Comparison of ENCODE assay signal across 27 mouse cellular contexts in genomic region chr16:8848309-8849068, GRCm38 (mm10). TPM values are rescaled to one million over a fixed set of nuclear protein-coding genes. Genes with fewer than 3 reads are reported as not detected.
A peak's percentile ranks its signal among the peaks of the same experiment; 100 is the strongest.
DNase-seq lines count a peak whose midpoint lies in the region; ATAC-seq and TF ChIP-seq lines count a peak whose summit lies in the region.
"Had no signal": no experiment of that assay in that cellular context is flagged by ENCODE, and none has a peak within 500 bp of the region (broad histone marks: within the 10 kb centered on the region; RNA-seq: fewer than 3 reads in every experiment).

No protein-coding gene starts in this region.

- no peak for TF ChIP-seq EP300 in liver, postnatal 0 days (IDR thresholded peaks at IDR 0.05; ENCODE audit: low read depth)

- no peak for ATAC-seq in liver, embryonic 13.5 days (ENCODE audit: low read depth)
- peak; percentile 55 for ATAC-seq in CD4-positive, CD25-positive, alpha-beta regulatory T cell, adult 4 months
- ATAC-seq in liver, postnatal 0 days: peak; percentile 77
- ATAC-seq in megakaryocyte-erythroid progenitor cell, adult 5-6 weeks (replicated peaks; ENCODE audit: low FRiP score, low TSS enrichment, poor library complexity, severe bottlenecking): no peak
- ATAC-seq: forebrain, embryonic 13.5 days; hindbrain, embryonic 16.5 days; intestine, embryonic 16.5 days; midbrain, embryonic 16.5 days had no signal

- WGBS in liver, embryonic 13.5 days (ENCODE audit: insufficient replicate concordance): 79% methylated on average over 4 of the region's 4 CpGs
- 70% methylated on average over 4 of the region's 4 CpGs for WGBS in liver, postnatal 0 days (ENCODE audit: insufficient replicate concordance)

- no peaks in the 10 kb centered on the region for H3K9me3 ChIP-seq in liver, embryonic 13.5 days (replicated peaks)
- no peaks in the 10 kb centered on the region for H3K9me3 ChIP-seq in liver, postnatal 0 days (ENCODE audit: low read length)
- H3K9me3 ChIP-seq: forebrain, embryonic 13.5 days; G1E; kidney, embryonic 15.5 days; limb, embryonic 13.5 days; neural tube, embryonic 12.5 days had no signal

- intact Hi-C loops in gastrocnemius, adult 2 months (cut with DNase I): loop anchor here (2.0 kb wide), 1 partner anchor 18 kb away; the partner anchor contains the start of gene 1810013L24Rik

- H3K27me3 ChIP-seq in liver, embryonic 13.5 days: no peaks in the 10 kb centered on the region
- H3K27me3 ChIP-seq in liver, postnatal 0 days (ENCODE audit: insufficient read depth, low read length): no peaks in the 10 kb centered on the region
- H3K27me3 ChIP-seq: forebrain, embryonic 13.5 days; kidney, embryonic 15.5 days; limb, embryonic 13.5 days; neural tube, embryonic 12.5 days had no signal

- no peak overlapping the region for H3K4me2 ChIP-seq in liver, embryonic 13.5 days
- H3K4me2 ChIP-seq in liver, postnatal 0 days (ENCODE audit: low read depth, low read length): no peak overlapping the region
- H3K4me2 ChIP-seq: forebrain, embryonic 13.5 days; kidney, embryonic 15.5 days; limb, embryonic 13.5 days; lung, embryonic 14.5 days; midbrain, embryonic 11.5 days; neural tube, embryonic 12.5 days had no signal

- peak overlapping the region; percentile 63 for H3K27ac ChIP-seq in gastrocnemius, adult 2 months
- H3K27ac ChIP-seq in liver, embryonic 13.5 days: peak overlapping the region; percentile 15; the same call in 1 of the 2 replicates
- 0 out of 2 replicates have a peak overlapping the region, but pooled peaks have one; percentile 37 for H3K27ac ChIP-seq in liver, postnatal 0 days (ENCODE audit: low read depth)
- H3K27ac ChIP-seq: forebrain, embryonic 13.5 days; heart, adult 2 months; kidney, embryonic 15.5 days; limb, embryonic 13.5 days; neural tube, embryonic 12.5 days had no signal

- DNase-seq in gastrocnemius, adult 2 months: no peak
- no peak for DNase-seq in gastrocnemius, postnatal 10 days
- no peak for DNase-seq in liver, embryonic 13.5 days
- DNase-seq in liver: no peak
- no peak for DNase-seq in liver, postnatal 0 days
- no peak for DNase-seq in frontal cortex, postnatal 10 days (ENCODE audit: low spot score in 2 of 2)
- DNase-seq: adrenal gland, postnatal 10 days; cerebellum, adult 11 months; cerebellum, adult 9-11 months; gastrocnemius, postnatal 36 days; heart, adult 2 months; kidney, postnatal 25 days; lung, embryonic 14.5 days; right cerebral cortex, adult 18-20 months; spleen, adult 18-20 months; thymus, postnatal 14 days had no signal

- H3K4me1 ChIP-seq in liver, embryonic 13.5 days (replicated peaks): peaks cover 40% of the 10 kb centered on the region
- no peaks in the 10 kb centered on the region for H3K4me1 ChIP-seq in liver, postnatal 0 days (ENCODE audit: insufficient read depth)
- H3K4me1 ChIP-seq: neural tube, embryonic 12.5 days had no signal

- no peak overlapping the region for H3K9ac ChIP-seq in liver, embryonic 13.5 days
- no peak overlapping the region for H3K9ac ChIP-seq in liver, postnatal 0 days (replicated peaks)
- H3K9ac ChIP-seq: forebrain, embryonic 13.5 days; kidney, embryonic 15.5 days; limb, embryonic 13.5 days; lung, embryonic 14.5 days; neural tube, embryonic 12.5 days had no signal

- H3K4me3 ChIP-seq in gastrocnemius, adult 2 months: no peak overlapping the region; the same call in 1 of the 2 replicates
- no peak overlapping the region for H3K4me3 ChIP-seq in liver, embryonic 13.5 days (replicated peaks)
- H3K4me3 ChIP-seq in liver, postnatal 0 days (ENCODE audit: low read depth, low read length): no peak overlapping the region
- H3K4me3 ChIP-seq: forebrain, embryonic 13.5 days; heart, adult 2 months; kidney, embryonic 15.5 days; limb, embryonic 13.5 days; neural tube, embryonic 12.5 days had no signal

- H3K36me3 ChIP-seq in liver, embryonic 13.5 days: peaks cover 79% of the 10 kb centered on the region
- H3K36me3 ChIP-seq in liver, postnatal 0 days (replicated peaks; ENCODE audit: insufficient read depth, low read length): peaks cover 57% of the 10 kb centered on the region

- TF ChIP-seq CTCF in gastrocnemius, adult 2 months (IDR thresholded peaks at IDR 0.05): no peak
- no peak for TF ChIP-seq CTCF in liver, postnatal 0 days (IDR thresholded peaks at IDR 0.05; ENCODE audit: low read depth)

RNA-seq across cellular contexts. Expression of gene 1810013L24Rik, which starts 18.6 kb away (rescaled TPM):
- 100 to 1,000 TPM in 1 of 2 experiments, 10 to 100 TPM in 1; 80.9 to 111 TPM for total RNA-seq in gastrocnemius, adult 2 months (2021)
- total RNA-seq in gastrocnemius, postnatal 10 days (2021): 10 to 100 TPM; 64.1 to 68.9 TPM
- polyA plus RNA-seq in liver, embryonic 13.5 days (2015; fragmentation: Nextera tagmentation; extraction: Ambion mirVana): 14.0 and 14.6 TPM in 2 replicates
- 10 to 100 TPM; 16.6 to 25.7 TPM for polyA plus RNA-seq in CD4-positive, CD25-positive, alpha-beta regulatory T cell, adult 4 months (2017; shearing (Covaris generic))
- polyA plus RNA-seq in liver, postnatal 0 days (2015; fragmentation: Nextera tagmentation; extraction: Ambion mirVana): 7.1 and 7.5 TPM in 2 replicates
- total RNA-seq in megakaryocyte-erythroid progenitor cell, adult 5-6 weeks (2014; fragmentation: Nextera tagmentation): 45.2 and 52.0 TPM in 2 replicates
- total RNA-seq in megakaryocyte-erythroid progenitor cell, adult 5-6 weeks (2017): 45.7 and 54.5 TPM in 2 replicates

RNA-seq across cellular contexts. Expression of gene Usp7, which starts 56.4 kb away (rescaled TPM):
- 10 to 100 TPM; 61.8 to 69.1 TPM for total RNA-seq in gastrocnemius, adult 2 months (2021)
- total RNA-seq in gastrocnemius, postnatal 10 days (2021): 10 to 100 TPM; 57.8 to 67.7 TPM
- 26.5 and 26.8 TPM in 2 replicates for polyA plus RNA-seq in liver, embryonic 13.5 days (2015; fragmentation: Nextera tagmentation; extraction: Ambion mirVana)
- polyA plus RNA-seq in CD4-positive, CD25-positive, alpha-beta regulatory T cell, adult 4 months (2017; shearing (Covaris generic)): 10 to 100 TPM; 39.2 to 51.8 TPM
- 15.8 and 17.7 TPM in 2 replicates for polyA plus RNA-seq in liver, postnatal 0 days (2015; fragmentation: Nextera tagmentation; extraction: Ambion mirVana)
- 196 and 235 TPM in 2 replicates for total RNA-seq in megakaryocyte-erythroid progenitor cell, adult 5-6 weeks (2014; fragmentation: Nextera tagmentation)
- 202 and 222 TPM in 2 replicates for total RNA-seq in megakaryocyte-erythroid progenitor cell, adult 5-6 weeks (2017)

Comparison
In these comparisons a context has a peak if more than half of its experiments do, and no peak if none do; other contexts are left out.
1. ATAC-seq: peak in CD4-positive, CD25-positive, alpha-beta regulatory T cell, adult 4 months (single experiment) and liver, postnatal 0 days (single experiment); none in liver, embryonic 13.5 days (single experiment) and megakaryocyte-erythroid progenitor cell, adult 5-6 weeks (single experiment).
2. Peak in every context shown above with its lines, with median percentiles within 50 percentile points of each other: H3K27ac ChIP-seq.